Mouse (Mus musculus) cerebellum, adult 2 months (tissue): ENCODE results near the gene Fgf18. TPM values are rescaled to one million over a fixed set of nuclear protein-coding genes. Genes with fewer than 3 reads are reported as not detected.
A peak's percentile ranks its signal among the peaks of the same experiment; 100 is the strongest.

Experiments used
- DNase-seq, 2 experiments: peaks; one replicate each; pipeline ENCODE4 v3.0.0; 2021
- H3K27ac ChIP-seq: fragments of 200-500 bp; 2 replicates; pipeline ENCODE4 v1.5.1; 2012; ENCODE audit warnings: low read length, control low read depth, inconsistent platforms; ENCODE audit not compliant: insufficient read depth
- H3K27me3 ChIP-seq: fragments of 200-500 bp; 2 replicates; pipeline ENCODE4 v1.6.1; 2012; ENCODE audit warnings: inconsistent platforms, mild to moderate bottlenecking, low read length, moderate library complexity; ENCODE audit not compliant: control insufficient read depth, insufficient read depth
- H3K4me1 ChIP-seq: fragments of 200-500 bp; 2 replicates; pipeline ENCODE4 v1.6.1; 2011; ENCODE audit warnings: low read length; ENCODE audit not compliant: control insufficient read depth, insufficient read depth
- H3K4me3 ChIP-seq: fragments of 200-500 bp; replicated peaks from 2 replicates; pipeline ENCODE3; 2011; ENCODE audit warnings: mild to moderate bottlenecking, low read depth, low read length, control low read depth; ENCODE audit not compliant: insufficient read depth
- CTCF ChIP-seq: fragments of 200-500 bp; IDR thresholded peaks from 2 replicates; pipeline ENCODE4 v1.5.1; 2011; ENCODE audit warnings: low read depth, mild to moderate bottlenecking, control low read depth, low read length, moderate library complexity, borderline replicate concordance; ENCODE audit not compliant: insufficient read depth
- POLR2A ChIP-seq: fragments of 200-500 bp; IDR thresholded peaks from 2 replicates; pipeline ENCODE4 v1.6.1; 2011; ENCODE audit warnings: low read length, control low read depth, borderline replicate concordance; ENCODE audit not compliant: insufficient read depth
- WGBS: fragments of 180-500 bp; shearing (Covaris S2); methylation state at CpG from one replicate; pipeline ENCODE4 v1.1.7; 2018; 5-methylcytosine and 5-hydroxymethylcytosine counted together
- polyA plus RNA-seq: library from polyadenylated mRNA; depleted of rRNA; stranded (reverse); fragments of >200 nt; gene quantifications from 2 replicates; pipeline ENCODE4 v1.2.3, GENCODE M21; 2012

Fgf18 gene
- polyA plus RNA-seq, 1 experiment: 7.2 TPM

DNA sequence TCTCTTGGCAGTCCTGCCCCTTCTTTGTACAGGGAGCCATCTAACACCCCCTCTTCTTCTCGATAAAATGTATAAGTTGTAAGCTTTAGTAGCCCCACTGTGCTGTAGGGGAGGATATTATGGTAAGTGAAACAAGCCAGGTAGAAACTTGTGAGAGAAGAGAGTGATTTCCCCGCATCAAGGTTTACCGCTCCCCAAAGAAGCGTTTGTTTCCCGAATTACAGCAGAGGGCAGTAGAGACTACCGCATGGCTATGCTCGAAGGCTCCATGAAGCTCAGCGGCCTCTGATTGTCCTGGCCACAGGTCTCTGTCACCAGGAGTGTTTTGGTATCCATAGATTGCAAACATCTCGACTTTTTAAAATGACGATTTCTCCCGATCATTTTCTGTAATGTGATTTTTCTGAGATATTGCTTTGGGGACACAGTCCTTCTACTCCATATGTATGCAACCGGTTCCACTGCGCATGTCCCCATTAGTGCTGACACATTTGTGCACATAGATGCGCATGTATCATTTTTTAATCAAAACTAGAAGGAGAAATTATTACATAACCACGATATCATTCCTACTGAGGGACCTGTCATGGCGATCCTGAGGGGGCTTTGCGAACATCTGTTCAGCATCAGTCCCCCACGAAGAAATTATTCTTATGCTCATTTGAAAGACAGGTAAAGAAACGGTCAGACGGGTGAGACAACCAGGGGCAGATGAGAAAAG lies 29.5 kb upstream of the Fgf18 start:
- Histone ChIP-seq H3K27ac (no peak overlapping the region), H3K4me1 (no peaks in the 10 kb centered on the region), H3K4me3 (no peak overlapping the region), H3K27me3 (no peaks in the 10 kb centered on the region)
- TF ChIP-seq CTCF: peak; percentile 90
- no peak for TF ChIP-seq POLR2A
- peak; percentile 58 to 59 for DNase-seq
- 36% methylated on average over 20 of the region's 20 CpGs for WGBS

DNA sequence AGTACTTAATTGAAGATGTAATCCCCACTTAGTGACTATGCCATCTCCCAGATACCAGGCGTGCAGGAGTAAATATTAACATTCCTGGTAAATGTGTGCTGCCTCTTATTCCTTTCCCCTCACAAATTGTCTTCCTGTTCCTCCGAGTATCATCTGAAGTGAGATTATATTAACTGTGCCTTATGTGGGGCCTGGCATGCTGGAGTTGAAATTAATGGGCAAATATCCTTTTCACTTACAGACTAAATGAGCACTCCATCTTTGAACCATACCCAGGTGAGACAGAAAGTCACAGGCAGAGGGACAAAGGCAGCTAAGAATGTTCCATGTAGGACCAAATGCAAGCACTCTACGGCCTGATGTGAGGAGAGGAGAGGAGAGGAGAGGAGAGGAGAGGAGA lies 28.6 kb upstream of the Fgf18 start:
- DNase-seq: no peak
- Histone ChIP-seq H3K4me1 (no peaks in the 10 kb centered on the region), H3K27ac (no peak overlapping the region), H3K27me3 (no peaks in the 10 kb centered on the region), H3K4me3 (no peak overlapping the region)
- TF ChIP-seq CTCF (no peak), POLR2A (no peak)
- WGBS: 94% methylated on average over 3 of the region's 3 CpGs

DNA sequence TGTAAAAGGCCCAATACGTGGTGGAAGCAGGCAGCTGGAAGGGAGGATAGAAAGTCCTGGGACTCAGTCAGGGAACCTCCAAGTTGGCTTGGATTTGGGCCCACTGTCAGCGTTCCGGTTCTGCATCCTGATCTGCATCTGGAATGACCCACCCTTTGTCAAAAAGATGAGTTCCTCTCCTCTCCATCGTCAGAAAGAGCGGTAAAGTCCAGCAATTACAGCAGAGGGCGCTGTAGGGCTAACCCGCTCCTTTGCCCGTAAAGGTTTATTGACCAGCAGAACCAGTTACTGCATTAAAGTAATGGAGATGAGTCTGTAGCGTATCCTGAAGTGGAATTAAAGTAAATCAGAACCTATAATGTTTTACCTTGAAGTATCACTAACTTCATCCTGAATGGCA lies 23.3 kb upstream of the Fgf18 start:
- H3K4me1 ChIP-seq: no peaks in the 10 kb centered on the region
- 16% methylated on average over 9 of the region's 9 CpGs for WGBS
- TF ChIP-seq POLR2A (no peak), CTCF (peak; percentile 80)

DNA sequence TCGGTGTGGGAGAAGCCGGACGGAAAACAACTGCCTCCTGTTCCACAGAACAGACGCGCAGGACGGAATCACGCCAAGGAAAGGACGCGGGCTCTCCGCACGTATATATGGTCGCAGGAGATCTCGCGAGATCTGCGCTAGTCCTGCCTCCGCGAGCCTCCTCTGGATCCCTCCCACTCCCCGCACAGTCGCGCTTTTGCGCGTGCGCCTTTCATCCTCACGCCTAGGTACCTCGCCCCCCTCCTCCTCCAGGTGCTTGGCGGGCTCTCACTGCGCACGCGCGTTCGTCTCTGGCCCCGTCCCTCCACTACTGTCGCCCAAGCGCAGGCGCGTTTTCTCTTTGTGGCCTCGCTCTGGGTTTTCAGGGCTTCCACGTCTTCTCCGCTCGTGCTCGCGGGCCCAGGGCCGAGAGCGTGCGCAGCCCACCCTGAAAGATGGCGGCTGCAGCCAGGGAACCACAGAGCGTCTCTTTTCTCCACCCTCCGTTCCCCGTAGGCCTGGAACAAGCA lies 15.9 kb upstream of the Fgf18 start, which contains the start of gene Npm1:
TSS of gene Npm1 (minus strand) at position 209 of the 509 bp plus-strand sequence.
- 3% methylated on average over 49 of the region's 49 CpGs for WGBS
- Histone ChIP-seq H3K27ac (peak within 1 kb of the TSS; percentile 88), H3K4me1 (no peaks in the 10 kb centered on the region), H3K4me3 (peak within 1 kb of the TSS; percentile 94), H3K27me3 (no peaks in the 10 kb centered on the region)
- peak; percentile 99 to 100 for DNase-seq
- TF ChIP-seq CTCF (no peak), POLR2A (peak; percentile 88)

More for the DNA sequence above, 23.3 kb upstream of the Fgf18 start:
- Histone ChIP-seq H3K27ac (no peak overlapping the region), H3K4me3 (no peak overlapping the region), H3K27me3 (no peaks in the 10 kb centered on the region)
- DNase-seq: peak; percentile 49 to 63

DNA sequence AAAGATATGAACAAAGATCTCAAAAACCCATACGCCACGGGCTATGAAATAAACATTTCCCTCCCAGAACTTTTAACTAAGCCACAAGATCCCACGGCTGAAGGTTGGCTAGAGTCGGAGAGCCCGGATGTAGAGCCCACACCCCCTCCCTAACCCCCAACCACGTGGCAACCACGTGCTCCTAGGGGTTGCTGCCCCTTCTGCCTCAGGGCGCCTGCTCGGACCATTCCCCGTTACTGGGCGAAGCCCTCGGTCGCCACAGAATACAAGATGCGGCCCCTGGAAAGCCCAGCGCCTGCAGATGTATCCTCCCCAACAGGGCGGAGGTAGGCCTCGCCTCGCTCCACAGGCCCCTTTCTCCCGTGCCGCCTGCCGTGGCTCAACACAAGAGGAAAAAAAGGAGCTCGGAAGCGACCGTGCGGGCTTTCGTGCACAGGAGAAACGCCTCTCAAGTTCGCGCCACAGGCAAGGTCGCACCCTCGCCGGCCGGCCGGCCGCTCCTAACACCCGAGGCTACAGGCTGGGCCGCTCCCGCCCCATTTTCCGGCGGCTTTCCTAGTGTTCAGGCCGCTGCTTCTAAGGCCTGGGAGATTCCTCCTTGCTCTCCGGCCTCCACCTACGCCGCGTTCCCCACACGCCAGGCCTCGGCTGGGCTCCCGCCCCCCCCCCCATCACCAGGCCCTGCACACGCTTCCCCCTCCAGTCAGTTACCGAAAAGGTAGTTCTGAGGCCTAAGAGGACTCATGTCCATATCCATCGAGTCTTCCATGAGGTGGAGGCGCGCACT lies 15.2 kb upstream of the Fgf18 start:
- TF ChIP-seq CTCF (no peak), POLR2A (no peak)

DNA sequence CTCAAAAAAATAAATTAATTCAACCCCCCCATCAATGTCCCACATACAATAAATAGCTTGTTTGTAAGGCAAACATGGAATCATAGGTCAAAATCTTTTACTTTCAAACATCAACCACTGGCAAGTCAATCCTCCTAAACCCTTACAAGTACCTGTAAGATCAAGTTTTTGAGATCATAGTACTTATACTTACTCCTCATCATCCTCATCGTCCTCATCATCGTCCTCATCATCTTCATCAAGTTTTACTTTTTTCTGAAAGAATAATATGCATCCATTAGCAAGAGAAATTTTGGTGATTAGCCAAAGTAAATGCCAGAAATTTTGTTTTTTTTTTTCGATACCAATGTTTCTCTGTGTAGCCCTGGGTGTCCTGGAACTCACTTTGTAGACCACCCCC lies 12.5 kb upstream of the Fgf18 start:
- no peak overlapping the region for H3K4me3 ChIP-seq
- no peak for TF ChIP-seq POLR2A
- TF ChIP-seq CTCF: no peak
- no peak overlapping the region for H3K27ac ChIP-seq
- no peak for DNase-seq
- WGBS: 92% methylated on average over 3 of the region's 3 CpGs
- H3K27me3 ChIP-seq: no peaks in the 10 kb centered on the region
- no peaks in the 10 kb centered on the region for H3K4me1 ChIP-seq

More for the DNA sequence above, 15.2 kb upstream of the Fgf18 start:
- Histone ChIP-seq H3K4me1 (no peaks in the 10 kb centered on the region), H3K4me3 (peak overlapping the region; percentile 94), H3K27ac (peak overlapping the region; percentile 42; the same call in 1 of the 2 replicates), H3K27me3 (no peaks in the 10 kb centered on the region)
- WGBS: 2% methylated on average over 52 of the region's 53 CpGs
- DNase-seq: peak; percentile 48 to 60

DNA sequence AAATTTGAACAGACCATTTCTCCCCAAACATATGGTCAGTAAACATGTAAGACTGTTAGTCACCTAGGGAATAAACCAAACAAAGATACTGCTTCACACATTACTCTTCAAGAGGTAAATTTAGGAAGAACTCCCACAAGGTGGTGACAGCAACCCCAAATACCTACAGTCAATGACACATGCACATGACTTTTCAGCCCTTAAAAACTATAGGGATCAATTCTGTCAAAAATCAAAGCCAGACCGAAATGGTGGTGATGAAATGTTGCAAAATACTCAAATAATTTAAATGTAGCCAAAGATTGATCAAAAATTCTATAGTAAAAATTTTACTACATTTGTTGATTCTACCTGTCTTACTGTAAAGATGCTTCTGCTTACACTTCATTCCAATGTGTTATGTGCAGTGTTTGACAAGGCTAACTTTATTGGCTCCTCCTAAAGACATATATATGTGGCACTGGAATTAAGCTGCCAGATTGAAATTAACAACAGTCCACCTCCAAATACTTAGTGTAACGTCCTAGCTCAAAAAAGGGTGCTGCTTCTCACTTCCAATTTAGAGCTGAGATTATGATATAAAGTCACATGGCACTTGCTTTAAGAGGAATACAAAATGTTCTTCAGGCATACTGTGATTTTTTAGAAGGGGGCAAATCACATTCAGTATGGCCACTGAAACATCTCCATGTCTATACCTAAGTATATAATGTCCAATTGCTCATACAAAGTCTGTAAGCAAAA lies 10.4 kb upstream of the Fgf18 start:
- no peak overlapping the region for H3K4me3 ChIP-seq

More for the DNA sequence above, 10.4 kb upstream of the Fgf18 start:
- WGBS: 74% methylated on average over 2 of the region's 2 CpGs
- Histone ChIP-seq H3K27ac (no peak overlapping the region), H3K4me1 (no peaks in the 10 kb centered on the region), H3K27me3 (no peaks in the 10 kb centered on the region)
- no peak for TF ChIP-seq CTCF
- no peak for TF ChIP-seq POLR2A
- no peak for DNase-seq
